Mouse (Mus musculus) olfactory bulb, adult 2 months (tissue): Measurements from ENCODE around the gene AI837181. TPM values are rescaled to one million over a fixed set of nuclear protein-coding genes. Genes with fewer than 3 reads are reported as not detected.
"Not testable (repeated sequence)": the region's sequence is repeated elsewhere in the genome, so short reads cannot be mapped to it uniquely, and the experiment has no call there.

Source experiments
- H3K27ac ChIP-seq: fragments of 200-500 bp; 2 replicates; pipeline ENCODE4 v1.5.1; 2012; ENCODE audit warnings: low read depth, low read length; ENCODE audit not compliant: insufficient read depth
- H3K4me1 ChIP-seq: fragments of 200-500 bp; 2 replicates; pipeline ENCODE4 v1.6.1; 2012; ENCODE audit warnings: low read length; ENCODE audit not compliant: control insufficient read depth, insufficient read depth
- H3K4me3 ChIP-seq: fragments of 200-500 bp; 2 replicates; pipeline ENCODE4 v1.5.1; 2012; ENCODE audit warnings: mild to moderate bottlenecking, low read depth, low read length, moderate library complexity; ENCODE audit not compliant: insufficient read depth
- CTCF ChIP-seq: fragments of 200-500 bp; IDR thresholded peaks from 2 replicates; pipeline ENCODE4 v1.5.1; 2012; ENCODE audit warnings: low read depth, mild to moderate bottlenecking, low read length, moderate library complexity; ENCODE audit not compliant: insufficient read depth
- POLR2A ChIP-seq: fragments of 200-500 bp; IDR thresholded peaks from 2 replicates; pipeline ENCODE4 v1.6.1; 2012; ENCODE audit warnings: mild to moderate bottlenecking, low read depth, low read length, moderate library complexity; ENCODE audit not compliant: insufficient read depth
- WGBS: fragments of 180-500 bp; shearing (Covaris S2); methylation state at CpG from one replicate; pipeline ENCODE4 v1.1.7; 2018; 5-methylcytosine and 5-hydroxymethylcytosine counted together
- polyA plus RNA-seq: library from polyadenylated mRNA; stranded (reverse); fragments of >200 nt; gene quantifications from 2 replicates; pipeline ENCODE4 v1.2.4, GENCODE M21; 2012; ENCODE audit warnings: low replicate concordance; ENCODE audit not compliant: missing spikeins, insufficient read depth, insufficient read length

The AI837181 gene
- polyA plus RNA-seq, 1 experiment, result not detected

DNA sequence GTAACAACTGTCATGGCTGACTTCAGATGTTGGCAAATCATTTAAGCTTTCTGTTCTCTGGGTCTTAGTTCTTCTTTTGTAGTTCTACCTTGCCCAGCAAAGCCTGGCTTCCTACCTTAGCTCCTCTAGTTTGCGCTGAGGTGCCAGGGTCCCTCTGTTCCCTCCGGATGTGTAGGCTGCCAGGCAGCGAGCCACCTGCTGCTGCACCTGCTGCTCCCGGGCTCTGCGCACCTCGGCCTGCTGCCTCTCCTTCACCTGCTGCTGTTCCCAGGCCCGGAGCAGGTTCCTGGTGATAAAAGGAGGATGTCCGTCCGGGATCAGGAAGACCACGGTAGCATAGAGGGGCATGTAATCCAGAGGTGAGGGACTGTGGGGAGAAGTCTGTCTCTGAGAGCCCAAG, 30.8 kb upstream of the AI837181 start:
- TF ChIP-seq POLR2A (no peak), CTCF (no peak)
- Histone ChIP-seq H3K4me3 (no peak overlapping the region), H3K4me1 (peaks cover 14% of the 10 kb centered on the region), H3K27ac (no peak overlapping the region)
- 62% methylated on average over 10 of the region's 10 CpGs for WGBS

GRCm38 (mm10) chr19:5395371-5395770, 29.6 kb upstream of the AI837181 start:
- Histone ChIP-seq H3K4me3 (no peak overlapping the region), H3K27ac (no peak overlapping the region), H3K4me1 (peaks cover 5% of the 10 kb centered on the region)
- TF ChIP-seq CTCF, result no peak
- TF ChIP-seq POLR2A, result no peak
- 72% methylated on average over 4 of the region's 4 CpGs for whole genome bisulfite sequencing

GRCm38 (mm10) chr19:5401073-5401472, 23.9 kb upstream of the AI837181 start:
- not testable (repeated sequence) for H3K4me1 ChIP-seq, H3K27ac ChIP-seq, H3K4me3 ChIP-seq
- 66% methylated on average over 4 of the region's 4 CpGs for WGBS

GRCm38 (mm10) chr19:5402293-5402692, 22.7 kb upstream of the AI837181 start, which contains the start of gene Tsga10ip:
Gene Tsga10ip, minus strand, starts transcription at chr19:5402526.
- WGBS, result 64% methylated on average over 8 of the region's 8 CpGs

DNA sequence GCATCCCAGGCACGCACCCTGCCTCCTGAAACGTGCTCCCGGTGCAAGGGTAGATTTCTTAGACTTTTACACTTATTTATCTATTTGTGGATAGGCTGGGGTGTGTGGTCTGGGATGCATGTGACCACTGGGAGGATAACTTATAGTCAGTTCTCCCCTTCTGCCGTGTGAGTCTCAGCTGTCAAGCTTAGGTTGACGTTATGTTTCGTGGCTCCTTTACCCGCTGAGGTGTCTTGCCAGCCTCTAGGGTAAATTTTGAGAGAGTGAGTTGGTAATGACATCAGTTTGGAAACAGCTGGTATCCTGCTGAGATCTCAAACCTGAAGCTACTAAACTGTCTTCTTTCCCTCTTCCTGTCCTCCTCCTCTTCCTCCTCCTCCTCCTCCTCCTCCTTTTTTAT, 19.0 kb upstream of the AI837181 start:
- TF ChIP-seq CTCF (no peak), POLR2A (no peak)
- Histone ChIP-seq H3K4me1 (peaks cover 10% of the 10 kb centered on the region), H3K4me3 (peak overlapping the region; percentile 37), H3K27ac (peak overlapping the region; percentile 81)
- WGBS, result 7% methylated on average over 7 of the region's 7 CpGs

More at GRCm38 (mm10) chr19:5402293-5402692, 22.7 kb upstream of the AI837181 start, which contains the start of gene Tsga10ip:
- TF ChIP-seq POLR2A (no peak), CTCF (no peak)
- Histone ChIP-seq H3K4me1 (peaks cover 3% of the 10 kb centered on the region), H3K27ac (no peak within 1 kb of the TSS), H3K4me3 (no peak within 1 kb of the TSS)

DNA sequence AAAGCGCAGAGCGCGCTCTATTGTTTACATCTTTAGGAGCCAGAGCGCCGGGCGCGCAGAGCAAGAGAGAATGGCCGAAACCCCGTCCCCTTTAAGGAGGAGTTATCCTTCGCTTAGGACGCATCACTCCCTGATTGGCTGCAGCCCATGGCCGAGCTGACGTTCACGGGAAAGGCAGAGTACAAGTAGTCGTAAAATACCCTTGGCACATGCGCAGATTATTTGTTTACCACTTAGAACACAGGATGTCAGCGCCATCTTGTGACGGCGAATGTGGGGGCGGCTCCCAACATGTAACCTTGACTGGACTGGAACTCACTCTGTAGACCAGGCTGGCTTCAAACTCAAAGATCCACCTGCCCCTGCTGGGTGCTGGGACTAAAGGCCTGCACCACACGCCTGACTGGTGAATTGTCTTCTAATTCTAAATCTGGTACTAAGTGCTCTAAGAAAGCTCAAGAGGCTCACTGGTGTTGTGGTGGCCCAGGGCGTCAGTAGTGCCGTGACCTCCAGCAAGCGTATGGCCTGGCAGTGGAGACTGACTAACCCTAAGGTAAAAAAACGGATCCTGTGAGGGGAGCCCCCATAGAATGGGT, 18.3 kb upstream of the AI837181 start:
- H3K4me3 ChIP-seq, result peak overlapping the region; percentile 65
- peak overlapping the region; percentile 99 for H3K27ac ChIP-seq
- WGBS, result 4% methylated on average over 24 of the region's 25 CpGs
- H3K4me1 ChIP-seq, result peaks cover 12% of the 10 kb centered on the region

DNA sequence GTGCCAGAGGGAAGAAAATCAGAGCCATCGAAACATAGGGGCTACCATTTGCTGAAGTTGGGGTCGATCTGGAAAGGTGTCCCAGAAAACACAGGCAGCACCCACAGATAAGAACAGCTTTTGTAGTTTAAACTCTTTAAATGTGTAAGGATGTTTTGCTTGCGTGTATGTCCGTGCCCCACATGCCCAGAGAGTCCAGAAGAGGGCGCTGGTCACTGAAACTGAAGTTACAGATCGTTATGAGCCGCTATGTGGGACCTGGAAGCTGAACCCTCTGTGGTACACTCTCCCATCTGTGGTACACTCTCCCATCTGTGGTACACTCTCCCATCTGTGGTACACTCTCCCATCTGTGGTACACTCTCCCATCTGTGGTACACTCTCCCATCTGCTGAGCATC, 17.8 kb upstream of the AI837181 start:
- peaks cover 16% of the 10 kb centered on the region for H3K4me1 ChIP-seq
- WGBS, result 3% methylated on average over 7 of the region's 7 CpGs
- TF ChIP-seq POLR2A (no peak), CTCF (0 out of 2 replicates have a peak, but pooled peaks have one; percentile 38)
- peak overlapping the region; percentile 65 for H3K4me3 ChIP-seq
- H3K27ac ChIP-seq, result peak overlapping the region; percentile 99

DNA sequence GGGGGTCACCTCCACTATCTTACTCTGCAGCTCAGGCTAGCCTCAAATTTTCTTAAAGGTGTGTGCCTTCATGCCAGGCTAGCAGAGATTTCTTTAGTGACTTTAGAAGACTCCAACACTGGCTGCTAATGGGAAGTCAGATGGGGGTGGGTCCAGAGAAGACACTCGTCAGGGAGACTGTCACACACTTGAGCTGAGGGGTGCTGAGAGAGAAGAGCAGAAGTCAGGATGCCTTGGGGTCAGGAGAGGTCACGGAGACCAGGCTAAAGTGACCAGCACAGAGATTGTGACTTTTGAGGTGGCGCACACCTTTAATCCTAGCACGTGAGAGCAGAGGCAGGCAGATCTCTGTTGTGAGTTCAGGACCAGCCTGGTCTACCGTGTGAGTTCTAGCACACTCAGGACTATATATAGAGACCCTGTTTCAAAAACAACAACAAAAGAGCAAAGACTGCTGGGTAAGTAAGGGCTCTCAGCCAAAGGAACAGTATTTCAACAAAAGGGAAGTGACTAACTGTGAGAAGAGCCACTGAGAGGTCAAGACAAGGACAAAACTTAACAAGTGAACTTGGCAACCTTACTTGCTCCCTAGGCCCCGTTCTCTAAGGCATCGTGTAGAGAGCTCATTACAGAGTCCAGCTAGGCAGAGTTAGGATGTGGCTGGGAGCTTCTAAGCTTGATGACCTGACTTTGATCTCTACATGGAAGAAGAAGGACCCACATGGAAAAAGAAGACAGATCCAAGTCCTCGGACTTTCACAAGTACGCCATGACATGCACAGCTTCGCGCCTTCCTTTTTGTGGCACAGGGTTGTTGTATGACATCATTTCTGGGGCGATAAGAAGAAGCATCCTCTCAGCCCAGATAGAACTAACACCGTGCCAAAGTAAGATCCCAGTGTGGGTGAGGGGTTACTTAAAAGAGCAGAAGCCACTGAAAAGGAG, 16.6 kb upstream of the AI837181 start:
- 65% methylated on average over 13 of the region's 13 CpGs for WGBS
- H3K4me1 ChIP-seq, result peaks cover 16% of the 10 kb centered on the region
- peak overlapping the region; percentile 46 for H3K27ac ChIP-seq

DNA sequence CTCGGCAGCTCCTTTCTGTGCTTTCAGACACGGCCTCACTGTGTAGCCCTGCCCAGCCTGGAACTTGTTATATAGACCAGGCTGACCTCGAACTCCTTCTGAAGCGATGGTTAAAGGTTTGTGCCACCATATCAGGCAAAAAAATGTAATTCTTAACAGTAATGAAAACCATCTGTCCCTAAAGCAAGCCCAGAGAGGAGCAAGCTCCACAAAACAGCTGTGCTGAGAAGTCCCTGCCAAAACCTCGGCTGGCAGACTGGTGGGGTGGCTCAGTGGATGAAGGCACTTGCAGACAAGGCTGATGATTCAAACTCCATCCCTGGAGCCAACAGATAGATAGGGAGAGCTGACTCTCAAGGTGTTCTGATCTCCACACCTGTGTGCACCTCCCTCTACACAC, 15.9 kb upstream of the AI837181 start:
- Histone ChIP-seq H3K4me1 (peaks cover 16% of the 10 kb centered on the region), H3K4me3 (no peak overlapping the region), H3K27ac (no peak overlapping the region)
- WGBS, result 70% methylated on average over 5 of the region's 5 CpGs
- no peak for TF ChIP-seq POLR2A
- no peak for TF ChIP-seq CTCF

More for the DNA sequence above, 16.6 kb upstream of the AI837181 start:
- TF ChIP-seq CTCF (no peak), POLR2A (no peak)
- no peak overlapping the region for H3K4me3 ChIP-seq
